Mouse (Mus musculus): ENCODE data around the gene Gm11487.
"Not testable (repeated sequence)": the region's sequence is repeated elsewhere in the genome, so short reads cannot be mapped to it uniquely, and the experiment has no call there.

The Gm11487 gene

GRCm38 (mm10) chr4:73404972-73405371 is at the start of gene Gm11487:
Gene Gm11487, minus strand, starts transcription at chr4:73405072.
- in situ Hi-C loops (cut with MboI; ENCODE audit: low sequenced_read_pairs), result not testable (repeated sequence)

- in situ Hi-C loops (cut with MboI; ENCODE audit: low sequenced_read_pairs), result no loop called here
These were observed 39.8 kb upstream of the Gm11487 start for GRCm38 (mm10) chr4:73444715-73445114.

- in situ Hi-C loops (cut with MboI; ENCODE audit: low sequenced_read_pairs), result no loop called here
These were observed 37.7 kb upstream of the Gm11487 start for GRCm38 (mm10) chr4:73442568-73442967.

- in situ Hi-C loops (cut with MboI; ENCODE audit: low sequenced_read_pairs), result no loop called here
These were observed 21.0 kb upstream of the Gm11487 start for GRCm38 (mm10) chr4:73425903-73426302.

GRCm38 (mm10) chr4:73423049-73423448 is 18.2 kb upstream of the Gm11487 start:
- in situ Hi-C loops (cut with MboI; ENCODE audit: low sequenced_read_pairs), result no loop called here

GRCm38 (mm10) chr4:73366534-73366933 is 38.3 kb downstream of the Gm11487 start:
- in situ Hi-C loops (cut with MboI; ENCODE audit: low sequenced_read_pairs), result no loop called here

All from CH12F3 (cell line).